In genomic region chrX:169450159-169450558, GRCm38 (mm10) we compare ENCODE assay signal across 24 mouse cellular contexts.
"Had no signal": no experiment of that assay in that cellular context is flagged by ENCODE, and none has a peak within 500 bp of the region (broad histone marks: within the 10 kb centered on the region; RNA-seq: fewer than 3 reads in every experiment).

No protein-coding gene starts in this region.

- H3K4me3 ChIP-seq: embryonic facial prominence, embryonic 10.5 days; embryonic facial prominence, embryonic 12.5 days; embryonic facial prominence, embryonic 13.5 days; embryonic facial prominence, embryonic 15.5 days; erythroblast, embryonic 14.5 days; forebrain, embryonic 10.5 days; forebrain, embryonic 12.5 days; forebrain, embryonic 13.5 days; forebrain, embryonic 15.5 days; gastrocnemius, adult 2 months; heart, adult 2 months had no signal

- H3K27me3 ChIP-seq: embryonic facial prominence, embryonic 15.5 days; forebrain, embryonic 13.5 days; forebrain, embryonic 15.5 days had no signal

- H3K4me2 ChIP-seq: embryonic facial prominence, embryonic 12.5 days; embryonic facial prominence, embryonic 13.5 days; embryonic facial prominence, embryonic 15.5 days; forebrain, embryonic 12.5 days; forebrain, embryonic 13.5 days; forebrain, embryonic 15.5 days had no signal

- H3K36me3 ChIP-seq: embryonic facial prominence, embryonic 10.5 days; embryonic facial prominence, embryonic 12.5 days; embryonic facial prominence, embryonic 13.5 days; embryonic facial prominence, embryonic 15.5 days; forebrain, embryonic 10.5 days; forebrain, embryonic 12.5 days; forebrain, embryonic 15.5 days had no signal

- H3K4me1 ChIP-seq: embryonic facial prominence, embryonic 10.5 days; embryonic facial prominence, embryonic 12.5 days; embryonic facial prominence, embryonic 13.5 days; embryonic facial prominence, embryonic 15.5 days; forebrain, embryonic 10.5 days; forebrain, embryonic 12.5 days; forebrain, embryonic 13.5 days; forebrain, embryonic 15.5 days had no signal

- H3K27ac ChIP-seq: embryonic facial prominence, embryonic 10.5 days; embryonic facial prominence, embryonic 12.5 days; embryonic facial prominence, embryonic 13.5 days; embryonic facial prominence, embryonic 15.5 days; forebrain, embryonic 10.5 days; forebrain, embryonic 12.5 days; forebrain, embryonic 13.5 days; forebrain, embryonic 15.5 days; gastrocnemius, adult 2 months; heart, adult 2 months had no signal

- ATAC-seq: forebrain, embryonic 13.5 days; forebrain, embryonic 14.5 days; forebrain, embryonic 15.5 days; forebrain, embryonic 16.5 days; forebrain, postnatal 0 days had no signal

- H3K9ac ChIP-seq: embryonic facial prominence, embryonic 12.5 days; embryonic facial prominence, embryonic 13.5 days; embryonic facial prominence, embryonic 15.5 days; forebrain, embryonic 12.5 days; forebrain, embryonic 13.5 days; forebrain, embryonic 15.5 days; forebrain, postnatal 0 days had no signal

- DNase-seq: cerebellum, adult 9-11 months; cerebellum, postnatal 25 days; cerebellum, postnatal 36 days; embryo, embryonic 11 days; forebrain, postnatal 0 days; gastrocnemius, adult 2 months; gastrocnemius, postnatal 10 days; gastrocnemius, postnatal 14 days; gastrocnemius, postnatal 25 days; gastrocnemius, postnatal 36 days; heart, adult 11 months; heart, adult 18-20 months; heart, adult 2 months had no signal

- H3K9me3 ChIP-seq: embryonic facial prominence, embryonic 10.5 days; embryonic facial prominence, embryonic 12.5 days; embryonic facial prominence, embryonic 13.5 days; embryonic facial prominence, embryonic 15.5 days; forebrain, embryonic 10.5 days; forebrain, embryonic 12.5 days; forebrain, embryonic 13.5 days; forebrain, embryonic 15.5 days had no signal
